Mouse (Mus musculus): ENCODE results near the gene Dnttip1.

GRCm38 (mm10) chr2:164773989-164774364 lies 28.2 kb downstream of the Dnttip1 start:
- TF ChIP-seq MYOD1 (IDR thresholded peaks at IDR 0.05; ENCODE audit: control insufficient read depth, insufficient read length, low read depth) (no peak), CTCF (IDR thresholded peaks at IDR 0.05; ENCODE audit: control insufficient read depth, insufficient read depth, insufficient read length) (no peak), USF1 (IDR thresholded peaks at IDR 0.05; ENCODE audit: low read depth) (no peak), MYOG (IDR thresholded peaks at IDR 0.05; ENCODE audit: control insufficient read depth, extremely low read depth, insufficient read length) (no peak)
